Mouse (Mus musculus) embryonic facial prominence, embryonic 12.5 days (tissue): ENCODE results near the gene Lgr6. TPM values are rescaled to one million over a fixed set of nuclear protein-coding genes. Genes with fewer than 3 reads are reported as not detected.
A peak's percentile ranks its signal among the peaks of the same experiment; 100 is the strongest.

Experiments used
- ATAC-seq: fragments of 200-750 bp; cut with Nextera tagmentation; 2 replicates; pipeline ENCODE4 v1.8.0; 2017; ENCODE audit not compliant: insufficient number of reproducible peaks, insufficient read depth, low FRiP score, low TSS enrichment
- H3K27ac ChIP-seq: fragments of 300-500 bp; sonication (generic); 2 replicates; pipeline ENCODE4 v1.5.1; 2016; ENCODE audit warnings: mild to moderate bottlenecking
- H3K27me3 ChIP-seq: fragments of 300-500 bp; sonication (generic); 2 replicates; pipeline ENCODE4 v1.6.1; 2016; ENCODE audit warnings: mild to moderate bottlenecking, moderate library complexity
- H3K36me3 ChIP-seq: fragments of 300-500 bp; sonication (generic); 2 replicates; pipeline ENCODE4 v1.6.1; 2016; ENCODE audit warnings: mild to moderate bottlenecking
- H3K4me1 ChIP-seq: fragments of 300-500 bp; sonication (generic); 2 replicates; pipeline ENCODE4 v1.6.1; 2016
- H3K4me2 ChIP-seq: fragments of 300-500 bp; sonication (generic); replicated peaks from 2 replicates; pipeline ENCODE4 v1.6.1; 2016; ENCODE audit warnings: mild to moderate bottlenecking, moderate library complexity
- H3K4me3 ChIP-seq: fragments of 300-500 bp; sonication (generic); 2 replicates; pipeline ENCODE4 v1.5.1; 2016; ENCODE audit warnings: mild to moderate bottlenecking
- H3K9ac ChIP-seq: fragments of 300-500 bp; sonication (generic); 2 replicates; pipeline ENCODE4 v1.6.1; 2016; ENCODE audit warnings: mild to moderate bottlenecking, moderate library complexity
- H3K9me3 ChIP-seq: fragments of 300-500 bp; sonication (generic); 2 replicates; pipeline ENCODE4 v1.6.1; 2016; ENCODE audit warnings: mild to moderate bottlenecking, moderate library complexity
- WGBS: fragments of 180-500 bp; shearing (Covaris S2); methylation state at CpG from one replicate; pipeline ENCODE4 v1.1.7; 2016; 5-methylcytosine and 5-hydroxymethylcytosine counted together
- polyA plus RNA-seq: library from polyadenylated mRNA; unstranded; fragments of >200 nt; fragmentation: Nextera tagmentation; extraction: Ambion mirVana; gene quantifications from 2 replicates; pipeline ENCODE4 v1.2.1, GENCODE M21; 2016

Lgr6 gene
- polyA plus RNA-seq, 1 experiment from 2014 or later, result 3.5 TPM

- 70% methylated on average over 1 of the region's 1 CpGs for WGBS
- no peak overlapping the region for H3K4me3 ChIP-seq
- no peak overlapping the region for H3K4me2 ChIP-seq
- no peak for ATAC-seq
- no peaks in the 10 kb centered on the region for H3K36me3 ChIP-seq
- H3K9ac ChIP-seq, result no peak overlapping the region
- no peak overlapping the region for H3K27ac ChIP-seq
- H3K27me3 ChIP-seq, result no peaks in the 10 kb centered on the region
- no peaks in the 10 kb centered on the region for H3K9me3 ChIP-seq
- peaks cover 32% of the 10 kb centered on the region for H3K4me1 ChIP-seq
Observed at GRCm38 (mm10) chr1:135023583-135023982, 81.5 kb downstream of the Lgr6 start.

- Histone ChIP-seq H3K9ac (no peak overlapping the region), H3K4me3 (no peak overlapping the region), H3K9me3 (no peaks in the 10 kb centered on the region), H3K27ac (no peak overlapping the region), H3K36me3 (no peaks in the 10 kb centered on the region), H3K27me3 (no peaks in the 10 kb centered on the region), H3K4me1 (peaks cover 35% of the 10 kb centered on the region), H3K4me2 (no peak overlapping the region)
- no peak for ATAC-seq
- 71% methylated on average over 5 of the region's 5 CpGs for WGBS
Observed at GRCm38 (mm10) chr1:135021936-135022335, 83.1 kb downstream of the Lgr6 start.

- WGBS, result 47% methylated on average over 5 of the region's 5 CpGs
- Histone ChIP-seq H3K9ac (no peak overlapping the region), H3K27me3 (no peaks in the 10 kb centered on the region), H3K4me2 (no peak overlapping the region), H3K4me1 (peaks cover 35% of the 10 kb centered on the region), H3K9me3 (no peaks in the 10 kb centered on the region), H3K36me3 (no peaks in the 10 kb centered on the region), H3K4me3 (no peak overlapping the region), H3K27ac (peak overlapping the region; percentile 36; the same call in 1 of the 2 replicates)
- ATAC-seq, result 0 out of 2 replicates have a peak, but pooled peaks have one; percentile 18
Observed at GRCm38 (mm10) chr1:135020970-135021369, 84.1 kb downstream of the Lgr6 start.

- H3K9me3 ChIP-seq, result no peaks in the 10 kb centered on the region
- no peak overlapping the region for H3K9ac ChIP-seq
- no peak for ATAC-seq
- no peak overlapping the region for H3K4me3 ChIP-seq
- no peaks in the 10 kb centered on the region for H3K36me3 ChIP-seq
- H3K4me2 ChIP-seq, result no peak overlapping the region
- peaks cover 38% of the 10 kb centered on the region for H3K4me1 ChIP-seq
- WGBS, result 82% methylated on average over 5 of the region's 5 CpGs
- H3K27ac ChIP-seq, result no peak overlapping the region; the same call in 1 of the 2 replicates
- H3K27me3 ChIP-seq, result no peaks in the 10 kb centered on the region
Observed at GRCm38 (mm10) chr1:135020281-135020940, 84.7 kb downstream of the Lgr6 start.

- Histone ChIP-seq H3K9me3 (no peaks in the 10 kb centered on the region), H3K4me1 (peaks cover 45% of the 10 kb centered on the region), H3K9ac (no peak overlapping the region), H3K4me2 (no peak overlapping the region), H3K27ac (no peak overlapping the region), H3K4me3 (no peak overlapping the region), H3K36me3 (no peaks in the 10 kb centered on the region), H3K27me3 (no peaks in the 10 kb centered on the region)
- ATAC-seq, result no peak
- 73% methylated on average over 4 of the region's 4 CpGs for WGBS
Observed at GRCm38 (mm10) chr1:135019775-135020167, 85.3 kb downstream of the Lgr6 start.

- Histone ChIP-seq H3K9me3 (no peaks in the 10 kb centered on the region), H3K27ac (0 out of 2 replicates have a peak overlapping the region, but pooled peaks have one; percentile 23), H3K4me1 (peaks cover 45% of the 10 kb centered on the region), H3K36me3 (no peaks in the 10 kb centered on the region), H3K9ac (no peak overlapping the region), H3K4me3 (no peak overlapping the region), H3K27me3 (no peaks in the 10 kb centered on the region), H3K4me2 (peak overlapping the region; percentile 12; the same call in 1 of the 2 replicates)
- no peak for ATAC-seq
- 22% methylated on average over 13 of the region's 13 CpGs for WGBS
Observed at GRCm38 (mm10) chr1:135019087-135019774, 85.8 kb downstream of the Lgr6 start.

- no peaks in the 10 kb centered on the region for H3K36me3 ChIP-seq
- 50% methylated on average over 2 of the region's 2 CpGs for WGBS
- 0 out of 2 replicates have a peak, but pooled peaks cover under 1% of the 10 kb centered on the region for H3K27me3 ChIP-seq
- no peak overlapping the region for H3K27ac ChIP-seq
- H3K9me3 ChIP-seq, result no peaks in the 10 kb centered on the region
- H3K9ac ChIP-seq, result no peak overlapping the region
- H3K4me2 ChIP-seq, result no peak overlapping the region
- no peak for ATAC-seq
- no peak overlapping the region for H3K4me3 ChIP-seq
- H3K4me1 ChIP-seq, result peaks cover 45% of the 10 kb centered on the region
Observed at GRCm38 (mm10) chr1:135017656-135018015, 87.4 kb downstream of the Lgr6 start.

GRCm38 (mm10) chr1:135016907-135017655 lies 88.0 kb downstream of the Lgr6 start:
- Histone ChIP-seq H3K9ac (no peak overlapping the region), H3K27ac (no peak overlapping the region), H3K4me3 (no peak overlapping the region), H3K4me1 (peaks cover 43% of the 10 kb centered on the region), H3K27me3 (0 out of 2 replicates have a peak, but pooled peaks cover 3% of the 10 kb centered on the region), H3K4me2 (no peak overlapping the region), H3K9me3 (no peaks in the 10 kb centered on the region), H3K36me3 (no peaks in the 10 kb centered on the region)
- ATAC-seq, result no peak
- WGBS, result 74% methylated on average over 10 of the region's 10 CpGs

GRCm38 (mm10) chr1:135014921-135015445 lies 90.1 kb downstream of the Lgr6 start:
- WGBS, result 32% methylated on average over 10 of the region's 10 CpGs
- ATAC-seq, result no peak

GRCm38 (mm10) chr1:135012472-135012871 lies 92.6 kb downstream of the Lgr6 start:
- Histone ChIP-seq H3K4me2 (no peak overlapping the region), H3K4me1 (peaks cover 10% of the 10 kb centered on the region; the same call in 1 of the 2 replicates), H3K27ac (no peak overlapping the region), H3K9ac (no peak overlapping the region), H3K27me3 (0 out of 2 replicates have a peak, but pooled peaks cover 3% of the 10 kb centered on the region), H3K4me3 (no peak overlapping the region), H3K9me3 (no peaks in the 10 kb centered on the region), H3K36me3 (no peaks in the 10 kb centered on the region)
- no peak for ATAC-seq
- WGBS, result 78% methylated on average over 9 of the region's 9 CpGs

More at GRCm38 (mm10) chr1:135014921-135015445, 90.1 kb downstream of the Lgr6 start:
- no peak overlapping the region for H3K27ac ChIP-seq
- H3K27me3 ChIP-seq, result 0 out of 2 replicates have a peak, but pooled peaks cover 3% of the 10 kb centered on the region
- peaks cover 25% of the 10 kb centered on the region for H3K4me1 ChIP-seq
- no peak overlapping the region for H3K4me2 ChIP-seq
- no peak overlapping the region for H3K9ac ChIP-seq
- H3K36me3 ChIP-seq, result no peaks in the 10 kb centered on the region
- H3K4me3 ChIP-seq, result no peak overlapping the region
- no peaks in the 10 kb centered on the region for H3K9me3 ChIP-seq

GRCm38 (mm10) chr1:135011912-135012311 lies 93.2 kb downstream of the Lgr6 start:
- Histone ChIP-seq H3K4me1 (peaks cover 10% of the 10 kb centered on the region; the same call in 1 of the 2 replicates), H3K27ac (no peak overlapping the region), H3K27me3 (0 out of 2 replicates have a peak, but pooled peaks cover 3% of the 10 kb centered on the region), H3K36me3 (no peaks in the 10 kb centered on the region), H3K4me2 (no peak overlapping the region), H3K9ac (no peak overlapping the region), H3K9me3 (no peaks in the 10 kb centered on the region), H3K4me3 (no peak overlapping the region)
- WGBS, result 90% methylated on average over 5 of the region's 5 CpGs
- no peak for ATAC-seq
